Mouse (Mus musculus): ENCODE measurements at regions not wholly inside any gene's neighbourhood (a gene's known extent, or its start where the extent isn't known, plus 50 kb on each side); places are given as distances from the start of the nearest gene placed in this dataset.
A peak's percentile ranks its signal among the peaks of the same experiment; 100 is the strongest.

DNA sequence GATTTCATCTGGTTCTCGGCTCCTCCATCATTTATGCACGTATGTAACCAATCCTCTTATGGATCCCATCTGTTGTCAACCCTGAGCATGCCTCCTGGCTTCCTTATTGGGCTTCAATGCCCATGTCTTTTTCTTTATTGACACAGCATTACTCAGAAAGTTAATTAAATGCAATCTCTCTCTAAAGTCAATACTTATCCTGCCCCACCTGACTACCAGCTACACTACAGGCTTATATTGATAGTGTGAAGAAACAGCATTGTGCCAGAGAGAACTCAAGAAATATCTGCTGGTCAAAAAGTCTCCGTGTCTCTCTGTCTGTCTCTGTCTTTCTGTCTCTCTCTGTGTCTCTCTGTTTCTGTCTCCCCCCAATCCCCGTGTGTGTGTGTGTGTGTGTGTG, 194.7 kb upstream of the Rfx3 start:
- no peak for DNase-seq (ENCODE audit: low read depth, low spot score)

DNA sequence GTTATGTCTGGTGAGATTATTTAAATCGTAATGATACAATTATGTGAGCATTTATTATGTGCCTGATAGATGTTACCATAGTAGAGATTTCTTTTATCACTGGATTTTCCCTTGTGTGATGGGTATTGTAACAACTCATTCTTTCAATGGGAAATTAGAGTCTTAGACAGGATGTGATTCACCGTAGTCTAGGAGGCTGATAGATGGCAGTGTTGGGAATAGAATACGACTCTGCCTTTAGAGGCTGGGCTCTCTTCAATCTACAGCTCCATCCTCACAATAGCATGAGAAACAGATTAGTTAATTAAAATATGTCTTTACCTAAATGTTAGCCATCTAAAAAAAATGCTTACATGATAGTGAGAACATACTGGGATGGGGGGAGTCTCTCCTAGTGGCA, 192.8 kb upstream of the Rfx3 start:
- no peak for DNase-seq (ENCODE audit: low read depth, low spot score)

DNA sequence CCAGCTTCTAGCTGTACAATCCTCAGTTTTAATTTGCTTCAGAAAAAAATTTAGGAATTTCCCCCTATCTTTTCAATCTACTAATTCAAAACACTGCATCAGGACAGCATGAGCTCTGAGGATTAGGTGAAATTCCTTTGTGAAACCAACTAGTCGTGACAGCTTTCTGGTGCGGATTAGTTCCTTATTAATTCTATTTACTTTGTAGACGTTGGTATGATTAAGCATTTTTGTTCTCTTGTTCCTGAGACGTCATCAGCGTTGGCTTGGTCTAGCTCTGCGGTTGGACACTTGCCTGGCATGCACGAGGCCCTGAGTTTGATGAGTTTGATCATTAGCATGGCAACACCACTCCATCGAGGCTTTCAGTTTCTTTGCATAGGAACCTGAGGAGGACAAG, 188.4 kb upstream of the Rfx3 start:
- DNase-seq (ENCODE audit: low read depth, low spot score), result no peak

DNA sequence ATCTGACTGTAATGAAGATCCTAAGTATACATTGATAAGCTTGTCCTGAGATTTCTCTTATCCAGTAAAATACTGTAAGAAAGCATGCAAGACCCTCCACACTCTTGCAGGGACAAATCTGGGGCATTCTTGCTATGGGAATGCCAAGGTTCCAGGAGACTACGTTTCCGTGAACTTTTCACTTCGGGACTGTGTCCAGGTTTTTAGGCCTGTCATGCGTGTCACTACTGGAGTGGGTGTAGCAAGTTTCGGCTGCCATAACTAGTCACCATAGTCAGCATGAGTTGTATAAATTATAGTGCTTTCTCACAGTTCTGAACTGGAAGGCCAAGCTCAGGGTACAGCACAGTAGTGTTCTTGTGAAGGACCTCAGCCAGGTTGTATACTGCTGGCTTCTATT, 185.9 kb upstream of the Rfx3 start:
- DNase-seq (ENCODE audit: low read depth, low spot score), result no peak

DNA sequence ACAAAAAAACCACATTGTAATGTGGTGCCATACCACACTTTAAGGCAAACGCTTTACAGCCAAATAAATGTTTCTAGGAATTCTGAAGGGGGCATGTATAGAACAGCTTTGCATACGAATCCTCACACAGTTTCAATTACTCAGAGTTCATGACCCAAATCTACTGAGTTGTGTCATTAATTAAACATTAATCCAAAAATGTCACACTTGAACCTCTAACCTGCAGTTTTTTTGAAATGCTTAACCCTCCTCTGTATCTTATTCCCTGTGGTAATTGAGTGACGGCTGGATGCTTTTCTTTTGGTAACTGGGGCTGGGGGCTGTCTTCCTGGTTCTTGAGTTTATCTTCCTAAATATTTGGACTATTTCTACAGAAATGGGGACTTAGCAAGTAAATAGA, 181.3 kb upstream of the Rfx3 start:
- no peak for DNase-seq (ENCODE audit: low read depth, low spot score)

DNA sequence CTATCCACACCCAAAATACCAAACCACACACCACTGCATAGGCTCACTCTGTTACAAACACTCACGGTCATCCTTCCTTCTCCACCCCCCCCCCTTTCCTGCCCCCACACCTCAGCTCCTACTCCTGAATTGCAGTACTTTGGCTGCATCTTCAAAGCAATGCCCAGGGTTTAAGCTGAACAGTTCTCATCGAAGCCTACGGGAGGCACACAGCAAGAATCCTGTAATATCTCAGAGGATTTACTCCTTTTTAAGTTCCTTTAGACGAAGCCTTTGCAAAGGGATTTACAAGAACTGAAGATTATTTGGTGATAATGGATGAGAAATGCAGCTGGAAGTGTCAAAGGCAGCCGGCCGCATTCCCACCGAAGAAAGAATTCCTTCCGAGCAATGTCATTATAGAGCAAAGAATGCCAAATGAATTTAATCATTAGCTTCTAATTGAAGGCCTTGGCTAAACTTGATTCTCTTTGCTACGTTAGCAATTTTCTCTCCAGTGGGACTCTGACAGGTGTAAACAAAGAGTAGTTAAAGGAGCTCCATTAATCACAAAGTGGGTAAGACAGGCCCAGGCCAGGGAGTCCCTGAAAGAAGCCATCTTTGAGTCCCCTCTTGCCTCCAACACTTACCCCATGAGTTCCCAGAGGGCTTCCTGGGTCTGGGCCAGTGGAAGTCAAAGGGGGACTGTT, 180.6 kb upstream of the Rfx3 start:
- no peak for DNase-seq (ENCODE audit: low read depth, low spot score)

DNA sequence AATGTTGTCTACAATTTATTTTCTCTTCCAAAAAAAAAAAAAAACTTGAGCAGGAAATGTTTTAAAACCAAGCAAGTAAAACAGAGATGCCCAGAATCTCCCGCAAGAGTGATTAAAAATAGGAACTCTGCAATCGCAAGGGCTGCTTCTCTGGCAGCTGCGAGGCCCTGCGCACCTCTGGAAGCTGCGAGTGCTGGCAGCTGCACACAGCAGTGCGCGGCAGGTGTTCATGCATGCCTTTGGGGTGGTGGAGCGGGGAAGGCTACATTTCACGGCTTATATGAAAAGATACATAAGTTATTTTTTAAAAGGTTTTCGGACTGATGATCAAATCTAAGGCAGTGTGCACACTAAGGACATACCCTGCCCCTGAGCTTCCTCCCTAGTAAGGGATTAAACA, 179.3 kb upstream of the Rfx3 start:
- DNase-seq (ENCODE audit: low read depth, low spot score), result no peak

DNA sequence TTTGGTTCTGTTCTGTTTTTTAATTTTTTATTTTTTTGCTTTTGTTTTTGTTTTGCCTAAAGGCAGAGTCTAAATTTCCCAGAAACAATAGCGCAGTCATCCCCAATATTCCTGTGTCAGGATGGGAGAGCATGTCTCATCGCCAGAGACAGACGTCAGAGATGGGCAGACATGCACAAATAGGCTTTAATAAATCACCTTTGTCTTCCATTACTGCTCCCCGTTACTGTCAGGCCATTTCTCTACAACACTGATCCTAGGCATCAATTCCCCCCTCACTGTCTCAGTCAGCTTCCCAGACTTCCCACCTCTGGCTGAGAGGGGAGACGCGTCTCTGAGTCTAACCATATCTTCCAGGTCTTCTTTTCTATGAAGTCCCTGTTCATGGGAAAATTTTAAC, 177.4 kb upstream of the Rfx3 start:
- no peak for DNase-seq (ENCODE audit: low read depth, low spot score)

DNA sequence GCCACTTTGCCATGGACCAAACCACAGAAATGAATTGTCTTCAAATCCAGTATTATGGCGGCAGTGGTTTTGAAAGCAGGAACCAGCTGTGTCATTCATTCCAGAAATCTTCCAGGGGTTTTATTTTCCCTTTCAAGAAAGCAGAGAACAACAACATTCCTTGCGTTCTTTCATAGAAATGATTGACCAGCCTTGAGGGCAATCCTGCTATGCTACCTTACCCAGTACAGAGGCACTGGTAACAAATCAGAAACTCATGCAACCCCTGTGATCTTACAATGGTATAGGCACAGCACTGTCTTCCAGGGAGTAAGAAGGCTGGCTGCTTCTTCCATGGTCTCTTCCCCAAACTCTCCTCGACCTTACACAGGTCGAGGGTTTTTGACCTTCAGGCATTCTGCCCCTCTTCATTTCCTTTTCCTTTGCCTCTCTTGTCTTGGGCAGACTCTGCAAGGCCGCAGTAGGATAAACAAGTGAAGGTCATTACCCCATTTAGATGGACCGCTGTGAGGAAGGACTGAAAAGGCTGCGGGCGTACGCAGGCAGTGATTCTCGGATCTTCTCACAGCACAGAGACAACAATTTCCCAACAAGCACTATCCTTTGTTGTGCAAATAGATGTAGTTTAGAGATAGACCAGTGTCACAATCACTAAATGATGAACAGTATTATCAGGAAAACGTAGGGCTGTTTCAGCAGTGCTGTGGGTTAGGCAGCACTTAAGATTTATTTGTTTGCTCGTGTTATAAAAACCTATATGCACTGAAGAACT, 171.6 kb upstream of the Rfx3 start:
- peak; percentile 95 for DNase-seq (ENCODE audit: low read depth, low spot score)

DNA sequence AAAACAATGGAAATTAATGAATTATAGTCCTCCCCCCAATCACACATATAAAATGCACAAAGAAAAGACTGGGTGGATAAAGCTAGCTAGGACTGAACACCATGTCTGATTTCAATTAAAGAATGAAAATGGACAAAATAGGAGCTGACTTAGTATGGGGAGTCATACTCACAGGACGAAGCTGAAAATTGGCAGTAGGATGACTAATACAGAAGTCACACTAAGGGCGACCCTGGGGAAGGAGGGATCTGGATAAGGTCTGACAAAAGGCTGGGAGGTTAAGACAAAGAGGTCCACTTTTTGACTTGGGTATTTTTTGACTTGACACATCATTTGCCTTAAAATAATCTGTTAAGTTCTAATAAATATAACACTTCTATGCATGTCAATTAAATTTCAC, 170.2 kb upstream of the Rfx3 start:
- no peak for DNase-seq (ENCODE audit: low read depth, low spot score)

DNA sequence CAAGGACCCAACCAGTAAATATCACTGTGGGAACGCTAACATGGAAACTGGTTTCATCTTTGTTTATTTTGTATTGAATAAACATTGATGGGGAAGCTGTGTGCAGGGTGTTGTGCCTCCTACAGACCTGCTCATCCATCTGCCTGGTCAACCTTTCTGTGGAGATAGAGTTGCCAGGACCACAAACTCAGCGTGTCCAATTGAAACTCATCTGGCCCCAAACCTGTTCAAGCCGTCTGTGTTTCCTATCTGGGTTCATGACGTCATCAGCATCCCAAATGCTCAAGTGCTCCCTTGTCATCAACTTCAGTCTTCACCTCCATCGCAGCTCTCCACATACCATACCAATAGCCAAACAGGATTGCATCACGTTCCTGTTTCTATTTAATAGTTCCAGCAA, 167.1 kb upstream of the Rfx3 start:
- DNase-seq (ENCODE audit: low read depth, low spot score), result no peak

DNA sequence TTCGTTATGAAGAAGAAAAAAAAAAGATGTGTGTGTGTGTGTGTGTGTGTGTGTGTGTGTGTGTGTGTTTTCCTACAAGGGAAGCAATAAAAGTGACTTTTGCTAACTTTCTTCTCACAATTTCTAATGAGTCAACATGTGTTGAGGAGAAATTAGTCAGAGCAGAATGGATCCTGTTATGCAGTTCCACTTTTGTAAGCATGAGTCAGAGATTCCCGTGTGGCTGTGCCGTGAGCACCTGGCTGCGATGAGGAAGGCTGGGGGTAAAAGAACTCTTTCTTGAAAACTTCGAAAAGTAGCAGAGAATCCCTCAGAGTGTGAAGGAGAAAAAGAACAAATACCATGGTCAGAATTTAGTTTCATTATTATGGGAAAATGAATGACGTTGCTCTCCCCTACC, 165.9 kb upstream of the Rfx3 start:
- no peak for DNase-seq (ENCODE audit: low read depth, low spot score)

DNA sequence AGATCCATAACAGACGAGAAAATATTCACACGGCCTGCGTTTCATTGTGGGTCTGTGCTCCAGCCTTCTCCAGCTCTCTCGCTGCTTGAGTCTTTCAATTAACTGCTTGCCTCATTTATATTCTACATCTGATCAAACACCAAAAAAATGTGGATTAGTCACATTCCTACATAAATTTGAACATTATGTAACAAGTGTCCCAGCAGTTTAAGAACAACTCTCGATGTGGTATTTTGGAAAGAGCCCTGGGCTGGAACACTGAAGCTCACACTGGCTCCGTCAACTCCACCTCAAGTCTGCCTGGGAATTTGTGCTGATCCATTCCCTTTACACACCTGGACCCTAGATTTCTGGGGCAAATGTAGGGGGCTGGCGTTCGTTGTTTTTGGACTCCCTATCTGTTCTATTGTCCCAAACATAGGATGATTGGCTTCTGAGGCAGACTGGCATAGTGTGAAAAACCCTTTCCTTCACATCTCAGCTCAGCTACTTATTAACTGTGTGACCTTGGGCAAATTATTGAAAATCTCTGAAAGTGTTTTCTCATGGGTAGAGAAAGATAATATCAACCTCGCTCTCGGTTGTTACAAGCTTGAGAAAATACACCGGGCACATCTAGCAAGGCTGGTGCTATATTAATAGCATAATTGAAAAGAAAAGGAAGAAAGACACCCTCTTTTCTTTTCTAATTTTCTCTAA, 161.0 kb upstream of the Rfx3 start:
- no peak for DNase-seq (ENCODE audit: low read depth, low spot score)

DNA sequence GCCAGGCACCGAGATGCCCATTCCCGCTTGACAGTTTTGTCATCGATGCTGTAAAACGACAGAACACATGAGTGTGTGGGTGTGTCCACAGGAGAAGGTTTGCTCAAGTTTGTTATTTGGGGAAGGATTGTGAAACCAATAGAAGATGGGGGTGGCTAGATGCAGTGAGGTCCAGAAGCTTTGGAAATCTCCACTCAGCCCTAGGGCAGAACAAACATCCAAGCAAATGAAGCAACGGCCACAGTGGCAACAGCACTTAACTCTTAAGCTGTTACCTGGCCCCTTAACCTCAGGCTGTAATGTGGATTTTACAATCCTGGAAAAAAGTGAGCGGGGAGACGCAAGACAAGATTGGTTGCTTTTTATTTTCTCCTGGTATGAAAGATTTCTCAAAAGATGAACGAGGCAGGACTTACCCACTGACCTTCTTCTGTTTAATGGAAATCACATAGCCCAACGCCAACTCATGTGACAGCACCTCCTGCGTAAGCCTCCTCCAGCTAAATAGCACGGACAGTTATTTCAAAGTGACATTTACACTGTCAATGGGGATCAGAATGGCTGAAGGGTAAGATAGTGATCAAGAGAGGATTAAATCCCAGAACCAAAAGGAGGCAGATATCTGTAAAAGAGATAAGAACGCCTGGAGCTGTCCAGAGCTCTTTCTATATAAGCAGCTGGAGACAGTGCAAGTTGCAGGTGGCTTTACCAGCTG, 156.6 kb upstream of the Rfx3 start:
- DNase-seq (ENCODE audit: low read depth, low spot score), result no peak

DNA sequence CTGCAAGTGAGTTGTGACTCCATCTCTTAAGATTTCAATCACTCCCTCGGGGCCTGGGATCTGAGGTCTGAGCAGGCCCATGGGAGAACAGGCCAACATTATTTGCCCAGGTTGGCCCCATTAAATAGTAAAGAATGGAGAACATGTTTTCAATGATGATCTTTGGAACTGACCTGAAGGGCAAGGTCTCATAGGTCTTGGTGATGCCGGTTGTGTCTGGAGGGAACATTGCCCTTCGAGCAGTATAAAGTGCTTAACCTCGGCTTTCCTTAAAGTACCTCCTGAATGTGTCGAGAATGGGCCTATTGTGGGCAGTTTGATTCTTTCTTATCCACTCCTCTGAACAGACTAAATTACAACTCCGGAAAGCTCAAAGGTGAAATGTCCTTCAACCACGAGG, 155.7 kb upstream of the Rfx3 start:
- no peak for DNase-seq (ENCODE audit: low read depth, low spot score)

DNA sequence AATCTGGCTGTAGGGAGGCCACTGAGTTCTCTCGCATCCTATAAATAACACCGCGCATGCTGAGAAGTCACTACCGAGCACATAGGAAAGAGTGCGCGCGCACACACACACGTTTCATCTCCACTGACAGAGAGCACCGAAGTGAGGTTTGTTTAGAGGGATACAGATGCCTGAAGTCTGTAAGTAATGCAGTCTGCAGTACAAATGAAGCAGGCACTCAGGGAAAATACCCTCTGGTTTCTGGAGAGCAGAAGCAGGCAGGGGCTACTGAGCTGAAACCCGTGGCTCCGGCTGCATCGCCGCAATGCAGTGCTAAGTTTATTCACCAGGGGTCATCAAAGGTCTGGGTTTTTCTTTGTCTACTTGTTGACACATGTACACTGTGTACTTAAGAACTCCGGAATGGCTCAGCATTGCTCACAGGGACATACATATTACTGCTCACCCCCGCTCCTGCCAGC, 155.0 kb upstream of the Rfx3 start:
- peak; percentile 73 for DNase-seq (ENCODE audit: low read depth, low spot score)

DNA sequence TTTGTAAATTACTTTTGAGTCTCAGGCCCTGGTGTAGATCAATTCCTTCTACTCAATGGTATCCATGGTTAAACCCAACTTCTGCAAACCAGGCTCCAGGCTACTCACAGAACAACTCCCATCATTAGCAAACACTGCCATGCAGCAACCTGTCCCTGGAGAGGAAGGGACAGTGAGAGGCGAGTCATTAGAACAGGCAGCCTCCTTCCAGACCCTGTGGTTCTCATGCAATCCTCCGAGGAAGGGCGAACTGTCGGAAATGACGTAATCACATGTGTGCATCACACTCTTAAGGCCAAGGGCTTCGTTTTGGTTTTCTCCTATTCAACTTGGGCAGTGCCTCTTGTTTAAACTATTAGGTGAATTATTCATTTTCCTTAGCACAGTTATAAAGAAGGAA, 152.2 kb upstream of the Rfx3 start:
- DNase-seq (ENCODE audit: low read depth, low spot score), result no peak

DNA sequence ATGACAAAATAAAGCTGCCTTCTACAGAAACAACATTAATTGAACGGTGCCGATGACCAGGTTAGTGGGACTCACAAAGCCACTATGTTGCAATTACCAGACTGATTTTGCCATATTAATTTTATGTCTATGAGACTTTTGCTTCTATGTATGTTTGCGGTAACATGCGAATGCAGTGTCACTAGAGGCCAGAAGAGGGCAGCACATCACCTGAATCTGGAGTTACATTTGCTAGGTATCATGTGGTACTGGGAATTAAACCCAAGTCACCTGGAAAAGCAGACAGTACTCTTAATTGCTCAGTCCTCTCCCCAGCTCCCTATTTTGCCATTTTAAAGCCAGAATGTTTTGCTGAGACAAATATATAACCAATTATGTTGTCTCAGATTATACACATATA, 149.6 kb upstream of the Rfx3 start:
- peak; percentile 51 for DNase-seq (ENCODE audit: low read depth, low spot score)

DNA sequence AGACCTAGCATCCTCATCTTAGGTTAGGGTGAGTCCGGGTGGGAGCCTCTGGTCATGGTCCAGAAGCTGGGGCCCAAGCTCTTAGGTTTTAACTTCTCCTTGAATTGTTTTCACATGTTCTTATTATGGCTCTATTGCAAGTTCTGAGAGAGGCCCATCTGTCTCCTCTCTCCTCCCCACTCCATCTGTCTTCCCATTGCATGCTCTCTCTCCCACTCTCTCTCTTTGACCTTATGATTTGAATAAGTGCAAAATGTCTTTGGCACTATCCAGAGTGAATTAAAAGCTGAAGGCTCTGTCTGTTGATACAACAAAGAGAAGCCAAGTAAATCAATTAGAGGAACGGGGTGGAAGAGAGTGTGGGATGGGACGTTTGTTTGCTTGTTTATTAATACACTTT, 146.2 kb upstream of the Rfx3 start:
- no peak for DNase-seq (ENCODE audit: low read depth, low spot score)

DNA sequence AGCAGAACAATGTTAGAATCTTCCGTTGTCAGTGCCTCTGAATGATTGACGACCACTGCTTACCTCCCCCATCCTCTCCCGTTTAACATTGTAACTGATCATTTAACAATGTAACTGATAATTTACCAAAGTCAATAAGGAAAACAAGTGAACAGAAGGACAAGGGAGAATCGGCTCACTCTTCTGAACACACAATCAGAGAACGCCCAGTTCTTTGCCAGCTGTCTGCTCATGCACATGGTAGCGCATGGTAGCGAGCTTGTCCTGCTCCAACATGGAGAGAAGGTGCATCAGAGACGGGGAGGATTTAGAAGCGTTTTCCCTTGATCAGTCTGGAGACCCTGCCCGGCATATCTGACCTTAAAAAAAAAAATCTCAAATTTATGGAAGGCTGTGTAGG, 126.6 kb upstream of the Rfx3 start:
- no peak for DNase-seq (ENCODE audit: low read depth, low spot score)

DNA sequence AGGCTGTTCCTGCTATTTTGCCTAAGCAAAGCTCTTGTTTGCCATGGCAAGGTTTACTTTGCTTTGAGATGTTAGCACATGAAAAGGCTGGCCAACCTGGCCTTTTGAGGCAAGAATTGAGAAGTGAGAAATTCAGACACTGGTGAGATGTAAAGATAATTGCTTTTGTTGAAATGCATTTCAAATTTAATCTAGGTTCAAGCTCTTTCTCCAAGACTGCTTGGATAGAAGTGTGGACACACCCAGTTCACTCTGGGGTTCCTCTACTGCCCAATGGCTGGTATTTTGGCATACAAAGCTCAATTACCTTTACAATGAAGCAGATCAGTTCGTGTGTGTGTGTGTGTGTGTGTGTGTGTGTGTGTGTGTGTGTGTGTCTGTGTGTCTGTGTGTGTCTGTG, 123.8 kb upstream of the Rfx3 start:
- DNase-seq (ENCODE audit: low read depth, low spot score), result peak; percentile 78
